21 mouse cellular contexts compared by ENCODE assay signal in genomic region chr5:130143101-130143500, GRCm38 (mm10). TPM values are rescaled to one million over a fixed set of nuclear protein-coding genes. Genes with fewer than 3 reads are reported as not detected.
DNase-seq lines count a peak whose midpoint lies in the region; ATAC-seq lines count a peak whose summit lies in the region.
"Had no signal": no experiment of that assay in that cellular context is flagged by ENCODE, and none has a peak within 500 bp of the region (broad histone marks: within the 10 kb centered on the region; RNA-seq: fewer than 3 reads in every experiment).

No protein-coding gene starts in this region.

- peak overlapping the region; percentile 92; the same call in 1 of the 2 replicates for H3K27ac ChIP-seq in hindbrain, embryonic 15.5 days (replicated peaks)
- no peak overlapping the region for H3K27ac ChIP-seq in hindbrain, embryonic 11.5 days (ENCODE audit: low read depth, low read length)
- H3K27ac ChIP-seq in liver, embryonic 16.5 days (ENCODE audit: low read length), result peak overlapping the region; percentile 98

- no peak overlapping the region for H3K4me2 ChIP-seq in hindbrain, embryonic 15.5 days
- H3K4me2 ChIP-seq in hindbrain, embryonic 11.5 days (replicated peaks; ENCODE audit: low read depth, low read length), result no peak overlapping the region
- H3K4me2 ChIP-seq in liver, embryonic 16.5 days (ENCODE audit: low read depth, low read length), result peak overlapping the region; percentile 95

- no peaks in the 10 kb centered on the region for H3K27me3 ChIP-seq in hindbrain, embryonic 15.5 days
- no peaks in the 10 kb centered on the region for H3K27me3 ChIP-seq in hindbrain, embryonic 11.5 days (ENCODE audit: control insufficient read depth, insufficient read depth, low read length)
- H3K27me3 ChIP-seq in liver, embryonic 16.5 days (ENCODE audit: control insufficient read depth, insufficient read depth, low read depth, low read length), result no peaks in the 10 kb centered on the region
- H3K27me3 ChIP-seq: forebrain, embryonic 15.5 days; hindbrain, embryonic 13.5 days; intestine, embryonic 15.5 days; limb, embryonic 12.5 days; midbrain, embryonic 12.5 days; neural tube, embryonic 15.5 days had no signal

- H3K4me1 ChIP-seq in hindbrain, embryonic 15.5 days (replicated peaks), result peaks cover 23% of the 10 kb centered on the region
- H3K4me1 ChIP-seq in hindbrain, embryonic 11.5 days (replicated peaks; ENCODE audit: control insufficient read depth, insufficient read depth, low read length), result no peaks in the 10 kb centered on the region; the same call in 1 of the 2 replicates
- H3K4me1 ChIP-seq in liver, embryonic 16.5 days (ENCODE audit: control insufficient read depth, low read depth, low read length), result peaks cover 30% of the 10 kb centered on the region

- WGBS in hindbrain, embryonic 15.5 days, result 94% methylated on average over 7 of the region's 7 CpGs
- WGBS in hindbrain, embryonic 11.5 days, result 94% methylated on average over 7 of the region's 7 CpGs
- WGBS in liver, embryonic 16.5 days (ENCODE audit: insufficient replicate concordance), result 82% methylated on average over 7 of the region's 7 CpGs

- peak; percentile 42 for DNase-seq in adrenal gland, adult 2 months
- no peak for DNase-seq in adrenal gland, adult 8-10 months
- DNase-seq in hindbrain, embryonic 11.5 days (ENCODE audit: low spot score), result no peak
- peak; percentile 80 for DNase-seq in MN1 (ENCODE audit: low spot score)
- DNase-seq in gastrocnemius, postnatal 4 days (ENCODE audit: low spot score in 2 of 2), result no peak
- DNase-seq: cerebellum, adult 2 months; heart, postnatal 14 days; kidney, adult 8-10 months; kidney, postnatal 14 days; lung, adult 2 months; lung, postnatal 14 days; thymus, postnatal 25 days had no signal

- 0 out of 2 replicates have a peak, but pooled peaks cover under 1% of the 10 kb centered on the region for H3K36me3 ChIP-seq in hindbrain, embryonic 15.5 days
- no peaks in the 10 kb centered on the region for H3K36me3 ChIP-seq in hindbrain, embryonic 11.5 days (ENCODE audit: control insufficient read depth, insufficient read depth, low read length)
- no peaks in the 10 kb centered on the region for H3K36me3 ChIP-seq in liver, embryonic 16.5 days (ENCODE audit: control insufficient read depth, insufficient read depth)
- H3K36me3 ChIP-seq: intestine, embryonic 15.5 days had no signal

- no peak overlapping the region for H3K4me3 ChIP-seq in hindbrain, embryonic 15.5 days
- H3K4me3 ChIP-seq in hindbrain, embryonic 11.5 days (ENCODE audit: low read depth, low read length), result no peak overlapping the region
- H3K4me3 ChIP-seq in liver, embryonic 16.5 days (ENCODE audit: low read depth, low read length), result no peak overlapping the region

- H3K9ac ChIP-seq in hindbrain, embryonic 15.5 days, result no peak overlapping the region
- no peak overlapping the region for H3K9ac ChIP-seq in hindbrain, embryonic 11.5 days (ENCODE audit: low read depth, low read length)
- H3K9ac ChIP-seq in liver, embryonic 16.5 days (ENCODE audit: low read depth, low read length), result no peak overlapping the region

- ATAC-seq in hindbrain, embryonic 15.5 days (ENCODE audit: low FRiP score, low read depth), result no peak
- no peak for ATAC-seq in hindbrain, embryonic 11.5 days (ENCODE audit: low FRiP score)
- ATAC-seq in liver, embryonic 16.5 days (ENCODE audit: low read depth), result no peak

- H3K9me3 ChIP-seq in hindbrain, embryonic 15.5 days, result no peaks in the 10 kb centered on the region
- H3K9me3 ChIP-seq in hindbrain, embryonic 11.5 days (ENCODE audit: control insufficient read depth, low read length), result no peaks in the 10 kb centered on the region
- H3K9me3 ChIP-seq in liver, embryonic 16.5 days (replicated peaks; ENCODE audit: control insufficient read depth, low read length), result no peaks in the 10 kb centered on the region
- H3K9me3 ChIP-seq: forebrain, embryonic 15.5 days; heart, embryonic 12.5 days; hindbrain, embryonic 13.5 days; intestine, embryonic 15.5 days; limb, embryonic 12.5 days; midbrain, embryonic 12.5 days; neural tube, embryonic 15.5 days had no signal

RNA-seq across cellular contexts. Expression of gene Kctd7, which starts 1.6 kb away (rescaled TPM):
- total RNA-seq in adrenal gland, adult 2 months (2021), result 10 to 100 TPM; 10.3 to 14.5 TPM
- 33.2 and 36.3 TPM in 2 replicates for polyA plus RNA-seq in adrenal gland, adult 2 months (2012; rRNA removed)
- 10 to 100 TPM; 14.5 to 19.6 (median 17.4) TPM for total RNA-seq in adrenal gland, adult 8-10 months (2022)
- 17.7 and 18.1 TPM in 2 replicates for polyA plus RNA-seq in hindbrain, embryonic 15.5 days (2015; fragmentation: Nextera tagmentation; extraction: Ambion mirVana)
- 5.7 and 6.6 TPM in 2 replicates for polyA plus RNA-seq in hindbrain, embryonic 11.5 days (2014; fragmentation: Nextera tagmentation; extraction: Ambion mirVana)
- polyA plus RNA-seq in liver, embryonic 16.5 days (2015; fragmentation: Nextera tagmentation; extraction: Ambion mirVana), result 5.7 and 7.0 TPM in 2 replicates
- 1 to 10 TPM; 6.6 to 8.0 TPM for total RNA-seq in gastrocnemius, postnatal 4 days (2021)

RNA-seq across cellular contexts. Expression of gene Rabgef1, which starts 28.5 kb away (rescaled TPM):
- total RNA-seq in adrenal gland, adult 2 months (2021), result 10 to 100 TPM; 27.9 to 63.3 TPM
- polyA plus RNA-seq in adrenal gland, adult 2 months (2012; rRNA removed), result 19.7 and 32.9 TPM in 2 replicates
- total RNA-seq in adrenal gland, adult 8-10 months (2022), result 10 to 100 TPM; 32.0 to 53.7 (median 39.0) TPM
- polyA plus RNA-seq in hindbrain, embryonic 15.5 days (2015; fragmentation: Nextera tagmentation; extraction: Ambion mirVana), result 39.8 and 40.6 TPM in 2 replicates
- polyA plus RNA-seq in hindbrain, embryonic 11.5 days (2014; fragmentation: Nextera tagmentation; extraction: Ambion mirVana), result 26.2 and 28.6 TPM in 2 replicates
- 20.9 and 23.1 TPM in 2 replicates for polyA plus RNA-seq in liver, embryonic 16.5 days (2015; fragmentation: Nextera tagmentation; extraction: Ambion mirVana)
- 10 to 100 TPM; 34.9 to 37.5 TPM for total RNA-seq in gastrocnemius, postnatal 4 days (2021)

Comparison
In these comparisons a context has a peak if more than half of its experiments do, and no peak if none do; other contexts are left out.
1. DNase-seq: peak in adrenal gland, adult 2 months (single experiment) and MN1 (single experiment); none in adrenal gland, adult 8-10 months (single experiment), hindbrain, embryonic 11.5 days (single experiment) and gastrocnemius, postnatal 4 days (0 of 2).